Mouse (Mus musculus): Measurements from ENCODE around the gene Fundc1. TPM values are rescaled to one million over a fixed set of nuclear protein-coding genes. Genes with fewer than 3 reads are reported as not detected.
A peak's percentile ranks its signal among the peaks of the same experiment; 100 is the strongest.

Fundc1 gene
- polyA plus RNA-seq (2012; ENCODE audit: insufficient read depth, low replicate concordance) = 9.7 TPM in 1 of 2 replicates, not detected in the other

GRCm38 (mm10) chrX:17571621-17572459 is at the start of gene Fundc1:
Gene Fundc1, minus strand, starts transcription at chrX:17572325.
- Histone ChIP-seq H3K9me3 (no peaks in the 10 kb centered on the region), H3K27me3 (replicated peaks) (peaks cover 2% of the 10 kb centered on the region), H3K4me3 (replicated peaks) (peak within 1 kb of the TSS; percentile 94), H3K36me3 (replicated peaks; ENCODE audit: low read length) (peaks cover 23% of the 10 kb centered on the region), H3K4me1 (peaks cover 3% of the 10 kb centered on the region; the same call in 1 of the 2 replicates)
- TF ChIP-seq FLI1 (IDR thresholded peaks at IDR 0.05; ENCODE audit: low read length) (no peak), GATA1 (IDR thresholded peaks at IDR 0.05; ENCODE audit: borderline replicate concordance, low read length) (no peak)

GRCm38 (mm10) chrX:17611253-17611652 is 39.1 kb upstream of the Fundc1 start:
- TF ChIP-seq FLI1 (IDR thresholded peaks at IDR 0.05; ENCODE audit: low read length) (no peak), GATA1 (IDR thresholded peaks at IDR 0.05; ENCODE audit: borderline replicate concordance, low read length) (no peak)
- Histone ChIP-seq H3K4me1 (no peaks in the 10 kb centered on the region), H3K9me3 (0 out of 2 replicates have a peak, but pooled peaks cover 2% of the 10 kb centered on the region), H3K4me3 (replicated peaks) (no peak overlapping the region), H3K36me3 (replicated peaks; ENCODE audit: low read length) (no peaks in the 10 kb centered on the region), H3K27me3 (replicated peaks) (no peaks in the 10 kb centered on the region)

GRCm38 (mm10) chrX:17608763-17609162 is 36.6 kb upstream of the Fundc1 start:
- 0 out of 2 replicates have a peak, but pooled peaks cover 2% of the 10 kb centered on the region for H3K9me3 ChIP-seq
- TF ChIP-seq FLI1 (IDR thresholded peaks at IDR 0.05; ENCODE audit: low read length) (no peak), GATA1 (IDR thresholded peaks at IDR 0.05; ENCODE audit: borderline replicate concordance, low read length) (no peak)
- no peak overlapping the region for H3K4me3 ChIP-seq (replicated peaks)
- no peaks in the 10 kb centered on the region for H3K36me3 ChIP-seq (replicated peaks; ENCODE audit: low read length)
- no peaks in the 10 kb centered on the region for H3K27me3 ChIP-seq (replicated peaks)
- H3K4me1 ChIP-seq = no peaks in the 10 kb centered on the region

DNA sequence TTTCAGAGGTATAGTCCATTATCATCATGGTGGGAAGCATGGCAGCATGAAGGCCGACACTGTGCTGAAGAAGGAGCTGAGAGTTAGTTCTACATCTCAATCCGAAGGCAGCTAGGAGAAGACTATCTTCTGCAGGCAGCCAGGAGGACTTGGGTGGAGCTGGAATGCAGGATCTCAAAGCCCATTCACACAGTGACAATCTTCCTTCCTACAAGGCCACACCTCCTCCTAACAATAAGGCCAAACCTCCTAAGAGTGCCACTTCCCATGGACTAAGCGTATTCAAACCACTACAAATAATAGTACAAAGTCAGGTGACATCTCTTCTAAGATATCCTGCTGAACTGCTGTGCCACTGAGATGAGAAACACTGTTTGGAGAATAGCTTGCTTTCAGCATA is 35.5 kb upstream of the Fundc1 start:
- TF ChIP-seq FLI1 (IDR thresholded peaks at IDR 0.05; ENCODE audit: low read length) (no peak), GATA1 (IDR thresholded peaks at IDR 0.05; ENCODE audit: borderline replicate concordance, low read length) (no peak)
- H3K4me3 ChIP-seq (replicated peaks) = no peak overlapping the region
- H3K36me3 ChIP-seq (replicated peaks; ENCODE audit: low read length) = no peaks in the 10 kb centered on the region
- H3K9me3 ChIP-seq = 0 out of 2 replicates have a peak, but pooled peaks cover 2% of the 10 kb centered on the region
- no peaks in the 10 kb centered on the region for H3K4me1 ChIP-seq
- no peaks in the 10 kb centered on the region for H3K27me3 ChIP-seq (replicated peaks)

GRCm38 (mm10) chrX:17593331-17593730 is 21.2 kb upstream of the Fundc1 start:
- no peak overlapping the region for H3K4me3 ChIP-seq (replicated peaks)
- H3K9me3 ChIP-seq = no peaks in the 10 kb centered on the region
- TF ChIP-seq GATA1 (IDR thresholded peaks at IDR 0.05; ENCODE audit: borderline replicate concordance, low read length) = no peak
- no peak for TF ChIP-seq FLI1 (IDR thresholded peaks at IDR 0.05; ENCODE audit: low read length)
- no peaks in the 10 kb centered on the region; the same call in 1 of the 2 replicates for H3K4me1 ChIP-seq
- no peaks in the 10 kb centered on the region for H3K36me3 ChIP-seq (replicated peaks; ENCODE audit: low read length)
- H3K27me3 ChIP-seq (replicated peaks) = no peaks in the 10 kb centered on the region

- TF ChIP-seq GATA1 (IDR thresholded peaks at IDR 0.05; ENCODE audit: borderline replicate concordance, low read length) = no peak
- TF ChIP-seq FLI1 (IDR thresholded peaks at IDR 0.05; ENCODE audit: low read length) = no peak
- no peaks in the 10 kb centered on the region; the same call in 1 of the 2 replicates for H3K4me1 ChIP-seq
- H3K36me3 ChIP-seq (replicated peaks; ENCODE audit: low read length) = no peaks in the 10 kb centered on the region
- H3K4me3 ChIP-seq (replicated peaks) = no peak overlapping the region
- no peaks in the 10 kb centered on the region for H3K9me3 ChIP-seq
- no peaks in the 10 kb centered on the region for H3K27me3 ChIP-seq (replicated peaks)
These were observed 18.6 kb upstream of the Fundc1 start for GRCm38 (mm10) chrX:17590745-17591144.

DNA sequence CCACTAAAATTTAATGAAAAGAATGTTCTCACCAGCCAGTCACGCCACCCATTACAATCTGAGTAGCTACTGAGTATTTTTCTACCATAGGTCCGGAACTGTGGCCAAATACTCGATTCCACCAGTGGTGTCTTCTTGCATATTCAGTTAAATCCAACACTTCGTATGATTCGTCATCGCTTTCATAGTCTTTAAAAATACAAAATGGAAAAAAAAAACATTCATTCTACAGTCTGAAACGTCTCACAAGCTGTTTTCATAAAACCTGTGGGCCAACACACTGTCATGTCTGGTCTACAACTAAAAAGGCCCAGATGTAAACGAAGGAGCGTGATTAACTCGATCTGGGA is 879 bp downstream of the Fundc1 start:
- H3K27me3 ChIP-seq (replicated peaks) = peaks cover 2% of the 10 kb centered on the region
- H3K36me3 ChIP-seq (replicated peaks; ENCODE audit: low read length) = peaks cover 23% of the 10 kb centered on the region
- TF ChIP-seq GATA1 (IDR thresholded peaks at IDR 0.05; ENCODE audit: borderline replicate concordance, low read length) = no peak
- TF ChIP-seq FLI1 (IDR thresholded peaks at IDR 0.05; ENCODE audit: low read length) = no peak
- H3K4me1 ChIP-seq = peaks cover 3% of the 10 kb centered on the region; the same call in 1 of the 2 replicates
- H3K4me3 ChIP-seq (replicated peaks) = peak overlapping the region; percentile 94
- no peaks in the 10 kb centered on the region for H3K9me3 ChIP-seq

GRCm38 (mm10) chrX:17568670-17569069 is 3.5 kb downstream of the Fundc1 start:
- TF ChIP-seq FLI1 (IDR thresholded peaks at IDR 0.05; ENCODE audit: low read length) = no peak
- no peak for TF ChIP-seq GATA1 (IDR thresholded peaks at IDR 0.05; ENCODE audit: borderline replicate concordance, low read length)
- Histone ChIP-seq H3K4me1 (peaks cover 7% of the 10 kb centered on the region; the same call in 1 of the 2 replicates), H3K27me3 (replicated peaks) (peaks cover 2% of the 10 kb centered on the region), H3K4me3 (replicated peaks) (no peak overlapping the region), H3K9me3 (no peaks in the 10 kb centered on the region), H3K36me3 (replicated peaks; ENCODE audit: low read length) (peaks cover 25% of the 10 kb centered on the region)

DNA sequence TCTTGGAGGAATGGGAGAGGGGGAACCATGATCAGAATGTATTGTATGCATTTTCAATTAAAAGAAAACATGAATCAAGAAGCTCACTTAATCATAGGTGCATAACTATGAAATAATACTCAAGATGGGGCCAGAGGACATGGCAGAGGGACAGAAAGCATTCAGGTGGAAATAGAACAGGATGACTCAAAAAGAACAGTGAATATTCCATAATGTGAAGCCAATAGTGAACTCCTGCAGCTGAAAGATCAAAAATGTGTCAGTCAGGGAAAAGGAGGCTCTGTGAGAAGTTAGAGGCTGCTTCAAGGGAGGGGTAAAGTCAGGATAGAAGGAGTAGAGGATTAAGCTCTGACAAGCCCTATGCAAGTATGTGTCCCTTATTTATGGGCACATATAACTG is 6.4 kb downstream of the Fundc1 start:
- Histone ChIP-seq H3K4me3 (replicated peaks) (no peak overlapping the region), H3K27me3 (replicated peaks) (no peaks in the 10 kb centered on the region), H3K4me1 (peaks cover 9% of the 10 kb centered on the region; the same call in 1 of the 2 replicates), H3K9me3 (no peaks in the 10 kb centered on the region), H3K36me3 (replicated peaks; ENCODE audit: low read length) (peaks cover 32% of the 10 kb centered on the region)
- TF ChIP-seq FLI1 (IDR thresholded peaks at IDR 0.05; ENCODE audit: low read length) (no peak), GATA1 (IDR thresholded peaks at IDR 0.05; ENCODE audit: borderline replicate concordance, low read length) (no peak)

DNA sequence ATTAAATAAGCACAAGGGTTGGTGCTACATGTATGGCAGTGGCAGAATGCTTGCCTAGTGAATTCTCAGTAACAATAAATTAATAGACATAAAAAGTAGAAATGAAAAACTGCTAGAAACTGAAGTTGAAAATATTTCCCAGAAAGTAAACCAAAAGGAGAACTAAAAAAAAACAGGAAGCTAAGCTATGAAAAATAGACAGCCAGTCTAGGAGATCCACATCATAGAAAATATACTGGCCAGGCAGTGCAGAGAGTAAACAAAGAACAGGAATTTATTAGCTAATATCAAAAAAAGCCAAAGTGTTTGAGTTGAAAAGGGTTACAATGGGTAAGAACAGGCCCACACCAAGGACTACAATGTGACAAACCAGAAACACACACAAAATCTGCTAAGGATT is 7.4 kb downstream of the Fundc1 start:
- no peaks in the 10 kb centered on the region for H3K27me3 ChIP-seq (replicated peaks)
- TF ChIP-seq GATA1 (IDR thresholded peaks at IDR 0.05; ENCODE audit: borderline replicate concordance, low read length) = no peak
- no peak for TF ChIP-seq FLI1 (IDR thresholded peaks at IDR 0.05; ENCODE audit: low read length)
- no peak overlapping the region for H3K4me3 ChIP-seq (replicated peaks)
- H3K4me1 ChIP-seq = peaks cover 5% of the 10 kb centered on the region; the same call in 1 of the 2 replicates
- peaks cover 29% of the 10 kb centered on the region for H3K36me3 ChIP-seq (replicated peaks; ENCODE audit: low read length)
- H3K9me3 ChIP-seq = no peaks in the 10 kb centered on the region
